Mouse (Mus musculus) cerebellum, adult 9-10 months (tissue): ENCODE results near the gene Chd1.
A peak's percentile ranks its signal among the peaks of the same experiment; 100 is the strongest.

Experiments used
- DNase-seq: peaks from one replicate; pipeline ENCODE4 v3.0.0; 2022

Gene Chd1

DNA sequence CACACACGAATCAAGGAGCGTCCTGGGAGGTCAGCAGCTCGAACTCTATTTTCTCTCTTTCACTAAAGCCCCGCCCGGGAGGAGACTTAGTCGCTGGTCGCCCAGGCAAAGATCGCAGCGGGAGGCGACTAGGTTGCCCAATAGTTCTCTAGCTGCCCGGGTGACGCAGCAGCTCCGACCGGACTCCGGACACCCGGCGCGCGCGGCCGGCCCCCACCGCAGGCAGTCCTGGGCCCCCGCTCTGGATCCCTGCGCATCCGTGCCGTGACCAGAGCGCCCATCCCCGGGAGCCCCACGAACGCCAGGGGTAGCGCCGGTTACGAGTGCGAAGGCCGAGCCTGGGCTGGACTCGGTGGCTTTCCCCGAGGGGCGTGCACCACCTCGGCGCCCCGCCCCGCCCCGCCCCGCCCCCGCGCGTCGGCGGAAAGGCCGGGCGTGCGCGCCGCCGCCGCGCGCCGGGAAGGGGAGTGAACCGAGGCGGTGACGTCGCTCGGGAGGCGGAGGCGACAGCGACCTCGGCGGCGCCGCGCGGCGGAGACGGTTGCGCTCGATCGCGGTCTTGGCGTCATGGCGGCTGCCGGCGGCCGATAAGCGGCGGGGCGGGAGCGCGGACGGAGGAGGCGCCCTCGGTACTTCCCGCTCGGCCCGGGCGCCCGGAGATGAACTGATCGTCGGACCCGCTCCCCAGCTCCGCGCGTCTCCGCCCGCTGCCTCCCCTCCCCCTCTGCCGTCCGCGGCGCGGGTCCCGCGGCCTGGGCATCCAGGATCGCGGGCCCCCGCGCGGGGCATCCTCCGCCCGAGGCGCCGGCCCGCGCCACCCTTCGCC lies at the start of gene Chd1:
TSS of gene Chd1 (plus strand) at position 493 of the 826 bp plus-strand sequence.
- DNase-seq: peak; percentile 96

DNA sequence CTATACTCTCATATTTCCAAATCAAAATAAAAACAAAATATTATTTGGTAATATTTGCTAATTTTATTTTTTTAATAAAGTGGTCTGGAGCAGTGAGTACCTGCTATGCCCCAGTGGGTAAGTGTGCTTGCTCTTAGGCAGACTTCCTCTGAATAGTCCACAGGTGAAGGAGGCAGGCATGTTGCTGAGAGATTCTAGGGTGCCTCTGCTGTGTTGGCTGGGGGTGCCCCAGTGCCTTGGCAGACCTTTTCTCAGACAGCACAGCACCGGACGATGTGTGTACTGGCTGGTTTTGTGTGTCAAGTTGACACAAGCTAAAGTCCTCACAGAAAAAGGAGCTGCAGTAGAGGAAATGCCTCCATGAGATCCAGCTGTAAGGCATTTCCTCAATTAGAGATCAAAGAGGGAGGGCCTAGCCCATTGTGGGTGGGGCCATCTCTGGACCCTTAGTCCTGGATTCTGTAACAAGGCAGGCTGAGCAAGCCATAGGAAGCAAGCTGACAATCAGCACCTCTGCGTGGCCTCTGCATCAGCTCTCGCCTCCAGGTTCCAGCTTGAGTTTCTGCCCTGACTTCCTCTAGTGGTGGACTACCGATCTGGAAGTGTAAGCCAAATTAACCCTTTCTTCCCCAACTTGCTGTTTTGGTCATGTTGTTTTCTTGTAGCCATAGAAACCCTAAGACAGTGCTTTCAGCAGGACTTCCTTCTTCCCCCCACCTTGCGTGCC lies 47.7 kb upstream of the Chd1 start:
- no peak for DNase-seq

DNA sequence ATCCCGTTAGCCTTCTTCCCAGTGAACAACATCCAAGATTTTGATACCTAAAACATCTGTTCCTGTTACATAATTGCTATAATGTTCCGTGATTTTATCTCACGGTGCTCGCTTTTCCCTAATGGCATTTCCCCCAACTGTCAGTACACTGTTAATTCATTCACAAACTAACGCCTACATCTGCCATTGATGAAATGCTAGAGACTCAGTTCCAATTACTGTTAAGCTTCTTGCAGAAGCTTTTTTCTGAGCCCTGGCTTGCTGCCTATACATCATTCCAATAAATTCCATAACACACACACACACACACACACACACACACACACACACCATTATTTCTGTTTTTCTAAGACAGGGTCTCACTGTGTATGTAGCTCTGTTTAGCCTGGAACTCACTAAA lies 31.9 kb upstream of the Chd1 start:
- DNase-seq: no peak

DNA sequence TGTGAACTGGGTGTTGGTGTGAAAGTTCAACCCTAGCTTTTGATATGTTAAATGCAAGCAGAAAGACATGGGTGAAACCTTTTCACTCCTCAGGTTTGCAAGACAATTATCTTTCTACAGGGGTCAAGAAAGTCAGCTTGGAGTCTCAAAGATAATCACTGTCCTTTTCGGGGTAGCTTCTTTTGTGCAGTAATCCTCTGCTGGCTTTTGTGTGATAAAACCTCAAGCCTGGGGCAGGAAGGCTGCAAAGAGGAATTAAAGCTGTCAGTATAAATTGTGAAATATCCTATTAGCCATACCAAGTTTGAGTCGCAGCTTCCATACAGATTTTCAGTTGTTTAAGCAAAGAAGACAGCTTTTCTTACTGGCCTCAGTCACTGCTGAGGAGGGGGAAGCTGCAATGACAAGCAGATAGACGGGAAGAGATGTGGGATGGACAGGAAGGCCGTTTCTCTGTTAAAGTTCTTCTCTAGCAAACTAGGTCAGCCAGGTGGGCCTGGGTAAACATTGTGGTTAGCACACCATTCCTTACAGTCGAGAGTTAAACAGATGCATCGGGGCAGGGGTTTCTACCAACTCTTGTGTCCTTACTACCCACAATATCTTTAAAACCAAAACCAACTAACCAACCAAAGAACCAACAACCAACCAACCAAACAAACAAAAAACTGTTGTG lies 26.7 kb upstream of the Chd1 start:
- no peak for DNase-seq

DNA sequence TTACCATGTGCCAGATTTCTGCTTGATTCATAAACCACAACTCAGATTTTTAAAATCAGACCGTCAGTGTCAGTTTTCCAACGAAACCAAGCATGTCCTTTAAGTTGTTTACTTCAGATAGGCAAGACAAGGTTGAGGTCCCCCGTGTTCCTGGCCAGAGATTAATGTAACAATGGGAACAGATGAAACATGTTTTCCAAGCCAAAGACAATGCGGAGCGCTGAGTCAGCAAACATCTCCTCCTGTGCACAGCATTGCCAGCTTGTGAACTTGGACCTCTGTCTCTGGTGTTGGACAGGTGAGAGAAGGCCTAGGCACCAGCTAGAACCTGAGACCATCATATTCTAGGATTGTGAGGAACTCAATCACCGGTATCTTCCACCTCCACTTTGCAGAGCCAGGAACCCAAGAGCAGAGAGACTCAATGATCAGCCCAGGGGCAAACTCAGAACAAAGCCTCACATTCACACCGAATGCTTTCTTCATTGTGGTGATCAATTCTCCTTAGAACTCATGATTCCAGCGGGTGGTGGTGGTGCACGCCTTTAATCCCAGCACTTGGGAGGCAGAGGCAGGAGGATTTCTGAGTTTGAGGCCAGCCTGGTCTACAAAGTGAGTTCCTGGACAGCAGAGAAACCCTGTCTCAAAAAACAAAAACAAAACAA lies 24.7 kb upstream of the Chd1 start:
- no peak for DNase-seq

DNA sequence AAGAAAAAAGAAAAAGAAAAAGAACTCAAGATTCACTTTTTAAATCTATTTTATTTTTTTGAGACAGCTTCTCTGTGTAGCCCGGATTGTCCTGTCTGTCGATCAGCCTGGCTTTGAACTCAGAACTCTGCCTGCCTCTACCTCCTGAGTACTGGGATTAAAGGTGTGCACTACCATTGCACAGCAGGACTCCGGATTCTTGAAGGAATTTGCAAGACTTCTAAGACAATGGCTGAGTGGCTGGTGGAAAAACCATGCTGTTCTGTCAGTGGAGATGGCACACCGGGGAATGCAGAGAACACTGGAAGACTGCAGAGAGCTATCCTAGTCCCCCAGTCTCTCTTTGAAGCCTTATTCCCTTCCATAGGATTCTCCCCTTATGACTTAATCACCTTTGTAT lies 24.1 kb upstream of the Chd1 start:
- no peak for DNase-seq

DNA sequence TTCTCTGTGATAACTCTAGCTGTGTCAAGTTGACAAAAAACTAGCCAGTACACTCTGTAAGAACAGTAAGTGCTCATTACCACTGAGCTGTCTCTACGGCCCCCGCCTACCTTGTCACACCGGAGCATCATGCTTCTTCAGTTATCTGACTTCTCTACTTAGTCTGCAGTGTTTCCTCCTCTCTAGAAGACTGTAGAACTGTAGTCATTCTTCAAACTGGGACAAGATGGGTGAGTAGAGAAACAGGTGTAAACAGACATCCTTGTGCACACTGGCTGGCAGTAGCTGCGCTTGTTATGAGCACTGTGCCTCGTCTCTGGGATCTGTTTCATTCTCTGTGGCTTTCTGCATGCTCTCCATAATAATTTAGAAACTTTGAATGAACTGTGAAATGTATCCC lies 18.4 kb upstream of the Chd1 start:
- DNase-seq: no peak

DNA sequence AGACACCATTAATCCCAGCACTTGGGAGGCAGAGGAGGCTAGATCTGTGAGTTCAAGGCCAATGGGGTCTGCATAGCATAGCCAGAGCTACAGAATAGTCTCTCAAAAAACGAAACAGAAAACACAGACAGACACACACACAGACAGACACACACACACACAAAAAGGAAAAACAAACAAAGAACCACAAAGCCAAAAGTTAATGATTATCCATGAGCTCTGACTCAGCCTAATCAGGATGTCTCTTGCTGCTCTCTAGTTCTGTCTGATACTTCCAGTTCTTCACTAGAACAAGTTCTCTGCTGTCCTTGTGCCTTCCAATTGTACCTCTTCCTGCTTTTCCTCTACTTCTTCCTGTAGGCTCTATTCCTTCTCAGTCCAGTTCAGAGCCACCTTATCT lies 14.5 kb upstream of the Chd1 start:
- no peak for DNase-seq

DNA sequence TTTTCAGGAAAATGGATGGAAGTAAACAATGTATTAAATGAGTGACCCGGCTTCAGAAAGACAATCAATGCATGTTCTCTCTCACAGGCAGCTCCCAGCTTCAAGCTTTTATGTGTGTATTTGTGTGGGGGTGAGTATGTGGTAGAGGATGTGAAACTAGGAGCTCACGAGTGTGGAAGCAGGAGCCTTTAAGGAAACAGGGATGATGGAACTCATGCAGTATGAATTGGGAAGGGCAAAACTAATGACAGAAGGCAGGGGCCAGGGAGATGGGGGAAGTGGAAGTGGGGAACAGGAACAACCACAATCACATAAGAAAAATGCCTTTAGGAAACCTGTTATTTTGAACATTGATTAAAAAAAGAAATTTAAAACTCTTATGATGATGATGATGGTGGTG lies 9.2 kb upstream of the Chd1 start:
- no peak for DNase-seq

DNA sequence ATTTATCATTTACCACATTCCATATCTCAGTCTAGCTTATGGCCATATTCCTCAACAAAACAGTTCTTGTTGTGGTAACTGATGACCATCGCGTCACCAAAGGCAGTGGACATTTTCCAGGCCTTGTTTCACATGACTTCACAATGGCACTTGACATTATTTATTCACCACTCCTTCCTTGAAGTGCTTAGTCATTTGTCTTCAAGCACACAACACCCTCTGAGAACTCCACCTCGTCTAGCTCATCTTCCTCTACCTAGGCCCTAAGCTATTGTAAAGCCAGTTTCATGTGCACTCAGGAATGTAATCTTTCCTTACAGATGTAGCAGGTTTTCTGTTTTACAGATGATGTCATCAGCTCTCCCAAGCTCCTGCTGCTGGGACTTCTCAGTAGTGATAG lies 5.8 kb upstream of the Chd1 start:
- DNase-seq: no peak

DNA sequence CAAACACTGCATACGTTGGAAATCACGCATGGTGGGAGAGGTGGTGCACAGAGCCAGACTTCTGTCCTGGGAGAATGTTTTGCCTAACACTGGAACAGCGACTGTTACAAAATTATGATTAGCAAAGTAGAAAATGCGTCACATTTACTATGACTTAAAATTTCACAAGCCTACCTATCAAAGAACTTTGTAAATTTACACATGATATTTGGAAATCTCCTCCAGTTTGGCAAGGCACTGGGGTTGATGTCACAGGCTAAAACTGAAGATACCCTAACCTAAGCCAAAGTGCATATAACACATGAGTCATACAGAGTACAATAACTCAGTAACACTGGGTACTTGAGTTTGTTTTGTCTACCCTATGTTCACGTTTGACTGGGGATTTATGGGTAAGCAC lies 3.3 kb upstream of the Chd1 start:
- DNase-seq: no peak

DNA sequence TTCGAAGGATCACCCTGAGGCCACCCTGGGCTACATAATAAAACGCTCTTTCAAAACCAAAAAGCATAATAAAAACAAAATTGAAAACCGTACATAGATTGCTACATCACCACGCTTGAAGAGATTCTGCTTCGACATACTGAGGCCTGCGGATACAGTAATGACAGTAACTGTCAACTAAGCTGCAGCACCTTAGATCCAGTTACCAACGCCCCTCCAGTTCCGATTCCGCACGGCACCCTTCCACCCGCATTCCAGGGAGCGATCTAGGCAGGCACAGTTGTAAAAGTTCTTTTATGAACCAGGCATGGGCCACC lies 651 bp upstream of the Chd1 start:
- DNase-seq: no peak

DNA sequence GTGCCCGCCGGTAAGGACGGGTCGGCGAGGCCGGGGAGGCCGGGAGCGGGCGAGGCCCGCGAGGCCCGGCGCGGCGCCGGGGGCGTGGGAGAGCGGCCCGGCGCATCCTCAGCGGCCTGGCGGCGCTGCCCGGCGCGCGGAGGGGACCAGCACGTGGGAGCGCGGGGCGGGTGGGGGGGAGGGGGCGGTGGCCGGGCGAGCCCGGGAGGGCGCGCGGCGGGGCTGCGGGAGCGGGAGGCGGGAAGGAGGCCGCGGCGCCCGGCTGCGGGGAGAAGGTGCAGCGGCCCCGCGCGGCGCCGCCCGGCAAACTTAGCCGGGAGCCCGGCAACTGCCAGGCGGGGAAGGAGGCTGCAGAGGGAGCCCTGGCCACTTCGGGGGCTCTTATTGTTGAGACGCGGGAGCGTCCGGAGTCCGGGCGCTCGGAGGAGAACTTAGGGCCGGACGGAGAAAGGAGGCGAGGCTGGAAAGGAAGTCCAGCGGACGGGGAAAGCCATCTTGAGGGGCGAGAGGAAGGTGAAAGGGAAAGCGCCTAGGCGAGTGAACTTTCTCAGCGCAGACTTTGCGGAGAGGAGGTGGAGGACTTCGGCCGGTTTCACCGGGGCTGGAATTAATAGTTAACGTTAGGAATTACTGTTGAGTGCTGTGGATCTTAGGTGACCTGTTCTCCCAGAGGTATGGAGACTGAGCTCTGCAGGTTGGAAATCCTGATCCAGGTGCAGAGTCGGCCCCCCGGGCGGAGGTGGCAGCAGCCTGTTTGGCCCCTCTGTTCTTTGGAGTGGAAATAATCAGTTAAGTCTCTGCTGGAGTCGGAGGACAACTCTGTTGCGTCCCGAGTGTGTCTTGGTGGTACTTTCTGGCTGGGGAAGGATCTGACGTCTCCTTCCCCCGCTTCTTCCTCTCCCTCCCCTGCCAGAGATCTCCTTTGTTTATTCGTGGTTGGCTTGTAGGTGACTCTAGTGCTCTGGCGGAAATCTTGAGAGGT lies 827 bp downstream of the Chd1 start:
- peak; percentile 58 for DNase-seq

DNA sequence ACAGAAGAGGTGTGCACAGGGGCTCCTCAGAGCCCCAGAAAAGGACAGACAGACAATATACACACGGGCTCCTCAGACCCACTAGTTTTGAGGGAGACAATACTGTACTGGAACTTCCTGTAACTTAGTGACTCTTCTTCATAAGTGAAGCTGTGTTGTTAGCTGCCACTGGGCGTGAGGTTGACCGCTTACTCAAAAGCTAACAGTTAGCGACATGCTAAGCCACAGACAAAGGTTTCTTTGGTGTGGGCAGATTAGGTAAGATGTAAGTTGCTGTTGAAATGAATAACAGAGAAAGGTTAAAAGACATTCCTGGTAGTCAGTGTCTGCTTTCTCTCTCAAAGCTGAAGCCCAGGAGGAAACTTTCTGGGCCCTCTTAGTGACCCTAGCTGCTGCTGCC lies 9.7 kb downstream of the Chd1 start:
- no peak for DNase-seq

DNA sequence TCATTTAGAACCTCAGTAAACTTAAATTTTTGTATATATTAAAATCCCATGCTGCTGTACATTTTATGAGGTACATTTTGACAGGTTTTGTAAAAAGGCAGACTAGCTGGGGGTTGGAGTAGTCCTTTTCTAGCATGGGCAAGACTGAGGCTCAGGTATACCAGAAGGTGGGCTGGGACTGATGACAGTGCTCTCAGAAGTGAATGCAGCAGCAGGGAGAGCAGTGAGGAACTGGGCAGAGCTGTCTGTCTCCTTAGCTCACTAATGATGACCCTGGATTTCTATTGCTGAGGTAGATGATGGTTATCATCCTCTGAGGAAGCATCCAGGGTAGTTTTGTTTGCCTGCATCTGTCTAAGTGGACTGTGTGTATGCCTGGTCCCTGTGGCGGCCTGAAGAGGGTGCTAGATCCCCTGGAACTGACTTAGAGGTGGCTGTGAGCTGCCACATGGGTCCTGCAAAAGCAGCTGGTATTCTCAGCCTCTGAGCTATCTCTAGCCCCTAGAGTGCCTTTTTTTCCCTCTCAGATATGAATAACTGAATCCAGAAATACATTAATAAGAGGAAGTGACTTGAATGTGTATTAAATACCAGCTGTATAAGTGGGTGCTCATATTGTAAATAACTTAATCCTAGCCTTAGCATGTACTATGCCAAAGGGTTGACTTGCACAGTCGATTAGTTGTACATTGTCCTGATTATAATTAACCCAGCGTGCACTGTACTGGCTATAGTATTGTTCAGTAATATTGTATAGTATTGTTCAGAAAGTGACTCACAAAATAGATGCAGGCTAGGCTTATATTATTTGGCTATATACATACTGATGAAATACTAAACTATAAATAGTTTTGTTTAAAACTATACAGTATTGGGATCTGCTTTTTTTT lies 10.5 kb downstream of the Chd1 start:
- no peak for DNase-seq

DNA sequence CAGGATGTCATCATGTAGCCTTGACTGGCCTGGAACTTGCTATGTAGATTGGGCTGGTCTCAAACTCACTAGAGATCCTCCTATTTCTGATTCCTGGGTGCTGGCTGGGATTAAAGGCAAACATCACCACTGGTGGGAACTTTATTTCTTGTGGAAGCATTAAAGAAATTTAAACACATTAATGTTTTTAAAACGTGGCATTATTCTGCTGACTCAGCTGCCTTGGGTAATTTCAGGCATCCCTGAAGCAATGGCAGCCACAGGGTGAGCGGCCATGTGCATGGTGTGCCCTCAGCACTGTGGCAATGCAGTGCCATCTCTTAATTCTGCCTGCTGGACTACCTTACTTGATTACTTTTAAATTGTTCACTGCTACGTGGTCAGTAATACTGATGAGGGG lies 11.2 kb downstream of the Chd1 start:
- no peak for DNase-seq

DNA sequence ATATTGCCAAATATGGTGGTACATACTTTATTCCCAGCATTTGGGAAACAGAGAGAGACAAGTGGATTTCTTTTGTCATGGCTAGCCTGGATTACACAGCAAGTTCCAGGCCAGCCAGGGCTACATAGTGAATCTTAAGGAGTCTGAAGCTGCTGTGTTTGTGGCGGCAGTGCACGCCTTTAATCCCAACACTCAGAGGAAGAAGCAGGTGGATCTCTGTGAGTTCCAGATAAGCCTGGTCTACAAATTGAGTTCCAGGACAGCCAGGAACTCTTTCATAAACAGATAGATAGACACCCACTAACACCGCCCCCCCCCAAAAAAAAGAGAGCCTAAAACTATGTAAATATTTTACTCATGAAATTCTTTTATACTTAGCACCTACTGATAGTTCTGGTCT lies 16.1 kb downstream of the Chd1 start:
- DNase-seq: no peak

DNA sequence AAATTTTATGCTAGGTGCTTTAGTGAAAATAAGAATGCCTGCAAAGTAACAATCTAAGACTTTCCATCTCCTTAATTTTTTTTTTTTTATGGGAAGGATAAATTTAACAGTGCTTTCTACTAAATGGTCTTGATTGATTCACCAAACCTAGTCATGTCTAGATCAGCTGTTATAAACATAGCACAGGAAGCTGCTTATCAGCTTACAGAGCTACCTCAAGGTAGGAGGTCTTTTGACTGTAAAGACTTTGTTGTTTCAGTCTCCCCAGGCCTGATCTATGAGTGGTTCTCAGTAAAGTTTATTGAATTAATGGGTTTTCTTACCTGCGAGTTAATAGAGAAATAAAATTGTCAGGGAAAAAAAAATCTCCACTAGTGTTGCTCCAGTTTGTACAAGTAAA lies 18.5 kb downstream of the Chd1 start:
- DNase-seq: no peak

DNA sequence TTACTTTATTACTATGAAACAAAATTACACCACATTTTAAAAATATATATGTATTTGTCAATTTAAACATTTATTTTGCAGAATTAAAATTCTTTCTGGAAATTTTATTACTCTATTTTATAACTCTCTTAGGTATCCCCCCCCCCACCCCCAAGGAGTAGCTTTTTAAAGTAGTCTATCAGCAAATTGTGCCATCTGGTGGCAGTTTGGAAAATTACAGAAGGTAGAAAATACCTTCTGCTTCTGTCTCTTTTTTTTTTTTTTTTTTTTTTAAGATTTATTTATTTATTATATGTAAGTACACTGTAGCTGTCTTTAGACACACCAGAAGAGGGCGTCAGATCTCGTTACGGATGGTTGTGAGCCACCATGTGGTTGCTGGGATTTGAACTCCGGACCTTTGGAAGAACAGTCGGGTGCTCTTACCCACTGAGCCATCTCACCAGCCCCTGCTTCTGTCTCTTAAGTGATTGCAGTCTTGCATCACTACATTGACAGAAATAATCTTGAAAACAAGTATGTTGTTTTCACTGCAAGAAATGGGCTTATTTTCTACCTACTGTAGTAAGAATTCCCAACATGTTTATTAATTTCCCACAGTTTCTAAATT lies 19.2 kb downstream of the Chd1 start:
- DNase-seq: peak; percentile 57

DNA sequence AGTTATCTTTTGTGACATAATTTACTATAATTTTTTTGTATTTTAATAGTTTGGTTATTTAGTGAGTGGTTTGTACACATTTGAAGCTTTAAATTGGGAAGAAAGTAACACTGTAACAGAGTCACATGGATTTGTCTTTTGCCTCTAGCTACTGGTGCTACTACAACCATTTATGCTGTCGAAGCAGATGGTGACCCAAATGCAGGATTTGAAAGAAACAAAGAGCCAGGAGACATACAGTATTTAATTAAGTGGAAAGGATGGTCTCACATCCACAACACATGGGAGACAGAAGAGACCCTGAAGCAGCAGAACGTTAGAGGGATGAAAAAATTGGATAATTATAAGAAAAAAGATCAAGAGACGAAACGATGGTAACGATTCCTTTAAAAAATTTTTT lies 26.9 kb downstream of the Chd1 start:
- DNase-seq: no peak
